Mouse (Mus musculus): ENCODE results near the gene Gm11444. TPM values are rescaled to one million over a fixed set of nuclear protein-coding genes. Genes with fewer than 3 reads are reported as not detected.

The Gm11444 gene
- total and polyA plus RNA-seq, 3 experiments: not detected

DNA sequence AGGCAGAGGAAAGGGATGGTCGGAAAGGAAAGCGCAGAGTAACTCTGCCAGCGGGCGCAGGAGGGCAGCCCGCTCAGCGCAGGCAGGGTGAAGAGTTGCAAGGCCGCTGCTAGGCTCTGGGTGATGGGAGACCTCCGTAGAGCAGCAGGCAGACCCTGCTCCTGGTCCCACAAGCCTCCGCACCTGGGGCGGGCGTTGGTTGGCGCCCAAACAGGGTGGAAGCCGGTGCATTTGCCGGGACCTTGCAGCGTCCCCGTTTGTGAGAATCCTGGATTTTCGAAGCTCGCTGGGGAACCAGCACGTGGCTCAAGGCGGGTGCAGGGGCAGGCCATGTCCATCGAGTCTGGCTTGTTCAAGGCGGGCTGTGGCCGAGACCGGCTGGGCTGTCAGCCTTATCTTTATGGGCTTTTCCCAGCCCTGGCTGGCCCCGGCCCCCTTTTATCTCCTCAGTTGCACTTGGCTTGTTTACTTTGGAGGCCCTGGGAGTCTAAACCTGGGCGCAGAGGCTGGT, 38.4 kb upstream of the Gm11444 start:
- Histone ChIP-seq H3K27me3 (ENCODE audit: insufficient read depth, low read length) (peaks cover 61% of the 10 kb centered on the region), H3K9me3 (replicated peaks) (no peaks in the 10 kb centered on the region), H3K36me3 (replicated peaks) (no peaks in the 10 kb centered on the region), H3K4me3 (ENCODE audit: low read depth, low read length) (no peak overlapping the region), H3K4me1 (ENCODE audit: insufficient read depth, low read depth, low read length) (no peaks in the 10 kb centered on the region)
- ATAC-seq (ENCODE audit: extremely low read depth, insufficient number of reproducible peaks, low FRiP score, poor library complexity, severe bottlenecking) (no peak), DNase-seq (ENCODE audit: low spot score) (no peak)
- no peak for TF ChIP-seq TAL1 (conservative IDR thresholded peaks at IDR 0.05; ENCODE audit: low read depth, low read length)
- no peak for TF ChIP-seq GATA1 (IDR thresholded peaks at IDR 0.05; ENCODE audit: borderline replicate concordance, low read length)
- no peak for TF ChIP-seq CTCF (IDR thresholded peaks at IDR 0.05; ENCODE audit: low read depth, low read length)
- no peak for TF ChIP-seq POLR2AphosphoS5 (IDR thresholded peaks at IDR 0.05; ENCODE audit: insufficient replicate concordance, low read depth, low read length)
- no peak for TF ChIP-seq GATA2 (IDR thresholded peaks at IDR 0.05; ENCODE audit: borderline replicate concordance, low read depth, low read length)

DNA sequence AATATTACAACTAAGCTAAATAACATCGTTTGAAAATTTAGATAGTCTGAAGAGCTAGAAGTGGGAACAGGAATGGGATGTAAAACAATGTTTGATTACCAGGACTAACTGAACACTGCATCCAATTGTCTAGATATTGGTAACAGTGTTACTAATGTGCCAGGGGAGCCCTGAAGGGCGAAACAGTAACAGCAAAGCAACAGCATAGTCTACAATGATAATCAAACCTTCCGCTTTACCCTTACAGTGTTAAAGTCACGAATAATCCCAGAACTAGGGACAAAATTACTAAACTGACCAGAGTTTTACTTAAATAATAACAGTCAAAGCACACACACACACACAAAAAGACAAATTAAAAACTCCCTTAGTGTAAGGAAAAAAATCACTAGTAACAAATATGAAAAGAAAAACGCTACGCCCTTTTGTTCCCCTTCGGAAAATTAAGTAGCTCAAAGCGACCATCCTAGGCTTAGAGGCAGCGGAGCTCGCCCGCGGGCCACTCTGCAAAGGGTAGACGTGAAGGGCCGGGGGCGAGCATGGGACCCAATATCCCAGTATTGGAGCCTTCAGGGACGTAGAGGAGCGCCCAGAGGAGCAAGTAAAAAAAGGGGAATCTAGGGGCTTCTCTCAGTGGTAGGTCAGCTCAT, 37.8 kb upstream of the Gm11444 start:
- no peaks in the 10 kb centered on the region for H3K9me3 ChIP-seq (replicated peaks)
- H3K27me3 ChIP-seq (ENCODE audit: insufficient read depth, low read length): peaks cover 57% of the 10 kb centered on the region
- no peaks in the 10 kb centered on the region for H3K36me3 ChIP-seq (replicated peaks)
- DNase-seq (ENCODE audit: low spot score) (no peak), ATAC-seq (ENCODE audit: extremely low read depth, insufficient number of reproducible peaks, low FRiP score, poor library complexity, severe bottlenecking) (no peak)
- TF ChIP-seq GATA2 (IDR thresholded peaks at IDR 0.05; ENCODE audit: borderline replicate concordance, low read depth, low read length) (no peak), GATA1 (IDR thresholded peaks at IDR 0.05; ENCODE audit: borderline replicate concordance, low read length) (no peak), CTCF (IDR thresholded peaks at IDR 0.05; ENCODE audit: low read depth, low read length) (no peak), TAL1 (conservative IDR thresholded peaks at IDR 0.05; ENCODE audit: low read depth, low read length) (no peak), POLR2AphosphoS5 (IDR thresholded peaks at IDR 0.05; ENCODE audit: insufficient replicate concordance, low read depth, low read length) (no peak)
- no peak overlapping the region for H3K4me3 ChIP-seq (ENCODE audit: low read depth, low read length)
- no peaks in the 10 kb centered on the region for H3K4me1 ChIP-seq (ENCODE audit: insufficient read depth, low read depth, low read length)

DNA sequence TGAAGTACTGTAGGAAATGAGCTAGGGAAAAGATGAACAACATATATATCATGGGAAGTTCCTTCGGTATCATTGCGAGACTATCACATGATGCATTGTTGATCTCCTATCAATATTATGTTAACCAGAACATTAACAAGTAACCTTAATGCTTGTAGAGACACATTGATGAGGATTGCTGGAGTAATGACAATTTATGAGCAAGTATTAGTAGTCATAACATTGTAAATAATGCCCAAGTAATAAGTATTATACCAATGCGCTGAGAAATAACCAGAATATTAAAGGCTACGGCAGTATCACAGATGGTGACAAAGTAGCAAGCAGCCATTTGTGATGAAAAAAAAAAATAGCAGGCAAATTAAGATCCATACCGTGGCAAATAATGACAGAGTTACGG, 37.1 kb upstream of the Gm11444 start:
- no peak for ATAC-seq (ENCODE audit: extremely low read depth, insufficient number of reproducible peaks, low FRiP score, poor library complexity, severe bottlenecking)
- peaks cover 51% of the 10 kb centered on the region for H3K27me3 ChIP-seq (ENCODE audit: insufficient read depth, low read length)
- H3K4me3 ChIP-seq (ENCODE audit: low read depth, low read length): no peak overlapping the region
- H3K9me3 ChIP-seq (replicated peaks): no peaks in the 10 kb centered on the region
- TF ChIP-seq GATA2 (IDR thresholded peaks at IDR 0.05; ENCODE audit: borderline replicate concordance, low read depth, low read length) (no peak), GATA1 (IDR thresholded peaks at IDR 0.05; ENCODE audit: borderline replicate concordance, low read length) (no peak)
- H3K36me3 ChIP-seq (replicated peaks): no peaks in the 10 kb centered on the region
- DNase-seq (ENCODE audit: low spot score): no peak
- no peaks in the 10 kb centered on the region for H3K4me1 ChIP-seq (ENCODE audit: insufficient read depth, low read depth, low read length)

DNA sequence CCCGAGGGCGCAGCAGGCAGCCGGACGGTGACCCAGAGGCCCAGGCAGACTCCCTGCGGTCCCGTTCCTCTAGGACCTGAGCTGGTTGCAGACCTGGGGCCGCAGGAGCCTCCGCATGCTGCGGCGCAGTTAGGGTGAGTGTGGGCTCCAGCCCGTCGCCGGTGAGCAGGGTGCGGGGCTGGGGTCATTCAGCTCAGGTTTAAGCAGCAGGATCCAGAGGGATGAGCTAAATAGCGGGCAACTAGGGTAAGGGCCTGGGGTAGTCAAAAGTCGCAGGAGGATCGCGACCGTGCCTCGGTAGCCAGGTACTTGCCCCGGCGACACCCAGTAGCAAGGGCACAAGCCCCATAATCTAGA, 36.3 kb upstream of the Gm11444 start:
- no peak for DNase-seq (ENCODE audit: low spot score)
- Histone ChIP-seq H3K4me1 (ENCODE audit: insufficient read depth, low read depth, low read length) (no peaks in the 10 kb centered on the region), H3K4me3 (ENCODE audit: low read depth, low read length) (no peak overlapping the region), H3K27me3 (ENCODE audit: insufficient read depth, low read length) (peaks cover 45% of the 10 kb centered on the region), H3K9me3 (replicated peaks) (no peaks in the 10 kb centered on the region), H3K36me3 (replicated peaks) (no peaks in the 10 kb centered on the region)
- no peak for ATAC-seq (ENCODE audit: extremely low read depth, insufficient number of reproducible peaks, low FRiP score, poor library complexity, severe bottlenecking)
- TF ChIP-seq TAL1 (conservative IDR thresholded peaks at IDR 0.05; ENCODE audit: low read depth, low read length) (no peak), GATA2 (IDR thresholded peaks at IDR 0.05; ENCODE audit: borderline replicate concordance, low read depth, low read length) (no peak), POLR2AphosphoS5 (IDR thresholded peaks at IDR 0.05; ENCODE audit: insufficient replicate concordance, low read depth, low read length) (no peak), GATA1 (IDR thresholded peaks at IDR 0.05; ENCODE audit: borderline replicate concordance, low read length) (no peak), CTCF (IDR thresholded peaks at IDR 0.05; ENCODE audit: low read depth, low read length) (no peak)

DNA sequence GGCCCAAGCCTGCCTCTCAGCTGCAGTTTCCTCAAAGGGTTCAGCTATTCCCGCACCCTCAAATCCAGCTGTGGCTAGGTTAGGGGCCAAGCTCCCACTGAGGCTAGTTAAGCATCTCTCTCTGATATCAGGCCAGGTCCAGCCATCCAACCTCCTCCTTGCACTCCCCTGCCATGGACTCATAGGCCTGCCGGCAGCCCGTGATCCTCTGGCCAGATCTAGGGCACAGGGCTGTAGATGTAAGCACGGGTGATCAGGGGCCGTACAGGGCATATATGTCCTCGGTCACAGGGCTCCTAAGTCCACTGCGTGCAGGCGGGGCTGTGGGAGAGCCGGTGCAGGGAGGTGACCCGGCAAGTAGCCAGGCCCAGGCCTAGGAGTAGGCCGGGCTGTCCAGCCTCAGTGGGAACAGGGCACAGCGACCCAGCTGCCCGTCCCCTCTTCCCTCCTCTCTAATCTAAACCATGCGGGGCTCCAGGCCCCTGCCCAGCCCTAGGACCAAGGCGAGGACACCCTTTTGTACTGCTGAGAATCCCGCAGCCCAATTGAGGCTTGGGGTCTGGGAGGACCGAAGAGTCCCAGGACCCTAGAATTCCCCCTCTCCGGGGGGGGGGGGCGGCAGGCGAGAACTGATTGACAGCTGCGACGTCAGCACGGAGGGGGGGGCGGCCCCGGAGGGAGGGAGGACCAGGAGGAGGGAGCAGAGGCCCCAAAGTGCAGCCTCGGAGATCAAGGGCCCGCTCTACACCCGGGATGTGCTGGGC, 35.7 kb upstream of the Gm11444 start, which contains the start of gene Tbx4:
Gene Tbx4 (plus strand): TSS at position 758 of the 764 bp plus-strand sequence.
- Histone ChIP-seq H3K4me1 (ENCODE audit: insufficient read depth, low read depth, low read length) (no peaks in the 10 kb centered on the region), H3K27me3 (ENCODE audit: insufficient read depth, low read length) (peaks cover 40% of the 10 kb centered on the region), H3K9me3 (replicated peaks) (no peaks in the 10 kb centered on the region), H3K4me3 (ENCODE audit: low read depth, low read length) (no peak within 1 kb of the TSS), H3K36me3 (replicated peaks) (no peaks in the 10 kb centered on the region)
- no peak for TF ChIP-seq CTCF (IDR thresholded peaks at IDR 0.05; ENCODE audit: low read depth, low read length)
- no peak for DNase-seq (ENCODE audit: low spot score)
- ATAC-seq (ENCODE audit: extremely low read depth, insufficient number of reproducible peaks, low FRiP score, poor library complexity, severe bottlenecking): no peak

DNA sequence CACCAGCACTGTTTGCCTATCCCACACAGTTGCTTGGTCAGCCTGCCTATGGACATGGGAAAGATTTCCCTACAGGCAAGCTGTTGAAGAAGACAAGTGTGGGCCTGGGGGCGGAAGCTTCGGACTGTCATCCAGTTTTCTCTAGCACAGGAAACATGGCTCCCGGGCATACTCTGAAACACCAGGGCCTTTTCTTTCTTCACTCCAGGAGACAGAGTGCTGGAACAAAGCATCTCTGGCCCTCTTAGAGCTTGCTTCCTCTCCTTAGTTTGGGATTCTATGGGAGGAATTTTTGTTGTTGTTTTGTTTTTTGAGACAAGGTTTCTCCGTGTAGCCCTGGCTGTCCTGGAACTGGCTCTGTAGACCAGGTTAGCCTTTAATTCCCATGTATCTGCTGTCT, 34.4 kb upstream of the Gm11444 start:
- Histone ChIP-seq H3K4me3 (ENCODE audit: low read depth, low read length) (no peak overlapping the region), H3K4me1 (ENCODE audit: insufficient read depth, low read depth, low read length) (no peaks in the 10 kb centered on the region), H3K36me3 (replicated peaks) (no peaks in the 10 kb centered on the region), H3K9me3 (replicated peaks) (no peaks in the 10 kb centered on the region), H3K27me3 (ENCODE audit: insufficient read depth, low read length) (peaks cover 26% of the 10 kb centered on the region)
- ATAC-seq (ENCODE audit: extremely low read depth, insufficient number of reproducible peaks, low FRiP score, poor library complexity, severe bottlenecking) (no peak), DNase-seq (ENCODE audit: low spot score) (no peak)
- TF ChIP-seq GATA1 (IDR thresholded peaks at IDR 0.05; ENCODE audit: borderline replicate concordance, low read length): no peak
- no peak for TF ChIP-seq CTCF (IDR thresholded peaks at IDR 0.05; ENCODE audit: low read depth, low read length)
- no peak for TF ChIP-seq TAL1 (conservative IDR thresholded peaks at IDR 0.05; ENCODE audit: low read depth, low read length)
